ENCODE assay signal across 19 mouse cellular contexts in genomic region chr10:16123902-16124301, GRCm38 (mm10).
A peak's percentile ranks its signal among the peaks of the same experiment; 100 is the strongest.
DNase-seq lines count a peak whose midpoint lies in the region; ATAC-seq and TF ChIP-seq lines count a peak whose summit lies in the region.
"Had no signal": no experiment of that assay in that cellular context is flagged by ENCODE, and none has a peak within 500 bp of the region (broad histone marks: within the 10 kb centered on the region; RNA-seq: fewer than 3 reads in every experiment).

No protein-coding gene starts in this region.

- ATAC-seq in forebrain, embryonic 14.5 days: peak; percentile 72; the same call in 1 of the 2 replicates
- ATAC-seq in forebrain, embryonic 12.5 days (ENCODE audit: low FRiP score): no peak
- ATAC-seq in midbrain, postnatal 0 days (ENCODE audit: low FRiP score): peak; percentile 78; the same call in 1 of the 2 replicates
- ATAC-seq: intestine, embryonic 16.5 days had no signal

- H3K4me3 ChIP-seq in forebrain, embryonic 14.5 days (ENCODE audit: low read depth, low read length): no peak overlapping the region
- H3K4me3 ChIP-seq in forebrain, embryonic 12.5 days (replicated peaks): no peak overlapping the region
- H3K4me3 ChIP-seq in midbrain, postnatal 0 days (ENCODE audit: low read depth, low read length): no peak overlapping the region
- no peak overlapping the region for H3K4me3 ChIP-seq in thymus, adult 2 months (ENCODE audit: control insufficient read depth, insufficient read depth, low read length)
- H3K4me3 ChIP-seq: gastrocnemius, adult 2 months; layer of hippocampus, adult 2 months; lung, embryonic 15.5 days; stomach, embryonic 15.5 days had no signal

- no peaks in the 10 kb centered on the region for H3K4me1 ChIP-seq in forebrain, embryonic 14.5 days (ENCODE audit: control insufficient read depth, insufficient read depth, low read length)
- H3K4me1 ChIP-seq in forebrain, embryonic 12.5 days: no peaks in the 10 kb centered on the region
- no peaks in the 10 kb centered on the region for H3K4me1 ChIP-seq in midbrain, postnatal 0 days (ENCODE audit: insufficient read depth, low read length)
- no peaks in the 10 kb centered on the region for H3K4me1 ChIP-seq in thymus, adult 2 months (replicated peaks; ENCODE audit: control insufficient read depth, insufficient read depth, low read length)
- H3K4me1 ChIP-seq: lung, embryonic 15.5 days had no signal

- no peak overlapping the region for H3K4me2 ChIP-seq in forebrain, embryonic 14.5 days (ENCODE audit: low read length)
- no peak overlapping the region for H3K4me2 ChIP-seq in forebrain, embryonic 12.5 days
- H3K4me2 ChIP-seq in midbrain, postnatal 0 days (ENCODE audit: low read depth, low read length, poor library complexity, severe bottlenecking): no peak overlapping the region
- H3K4me2 ChIP-seq: lung, embryonic 15.5 days; stomach, embryonic 15.5 days had no signal

- no peak overlapping the region for H3K9ac ChIP-seq in forebrain, embryonic 14.5 days (ENCODE audit: low read length)
- no peak overlapping the region for H3K9ac ChIP-seq in forebrain, embryonic 12.5 days
- no peak overlapping the region for H3K9ac ChIP-seq in midbrain, postnatal 0 days (replicated peaks; ENCODE audit: low read length, poor library complexity, severe bottlenecking)
- H3K9ac ChIP-seq: lung, embryonic 15.5 days; stomach, embryonic 15.5 days had no signal

- H3K36me3 ChIP-seq in forebrain, embryonic 14.5 days (ENCODE audit: control insufficient read depth, insufficient read depth, low read length): no peaks in the 10 kb centered on the region
- H3K36me3 ChIP-seq in forebrain, embryonic 12.5 days (replicated peaks): no peaks in the 10 kb centered on the region
- H3K36me3 ChIP-seq in midbrain, postnatal 0 days (ENCODE audit: insufficient read depth, low read length): no peaks in the 10 kb centered on the region
- no peaks in the 10 kb centered on the region for H3K36me3 ChIP-seq in thymus, adult 2 months (ENCODE audit: control insufficient read depth, insufficient read depth, low read length)
- H3K36me3 ChIP-seq: lung, embryonic 15.5 days; stomach, embryonic 15.5 days had no signal

- no peaks in the 10 kb centered on the region for H3K27me3 ChIP-seq in forebrain, embryonic 14.5 days (replicated peaks; ENCODE audit: control insufficient read depth, insufficient read depth, low read length)
- no peaks in the 10 kb centered on the region for H3K27me3 ChIP-seq in forebrain, embryonic 12.5 days
- H3K27me3 ChIP-seq in midbrain, postnatal 0 days (ENCODE audit: insufficient read depth, low read length): no peaks in the 10 kb centered on the region
- H3K27me3 ChIP-seq in thymus, adult 2 months (ENCODE audit: control insufficient read depth, insufficient read depth, low read length): no peaks in the 10 kb centered on the region
- H3K27me3 ChIP-seq: lung, embryonic 15.5 days; stomach, embryonic 15.5 days had no signal

- no peak overlapping the region for H3K27ac ChIP-seq in forebrain, embryonic 14.5 days (ENCODE audit: low read depth, low read length)
- H3K27ac ChIP-seq in forebrain, embryonic 12.5 days: no peak overlapping the region
- no peak overlapping the region for H3K27ac ChIP-seq in midbrain, postnatal 0 days (ENCODE audit: low read depth, low read length)
- no peak overlapping the region for H3K27ac ChIP-seq in thymus, adult 2 months (ENCODE audit: control insufficient read depth, insufficient read depth, low read length)
- H3K27ac ChIP-seq: gastrocnemius, adult 2 months; kidney, postnatal 0 days; layer of hippocampus, adult 2 months; lung, embryonic 15.5 days; stomach, embryonic 15.5 days had no signal

- DNase-seq in forebrain, embryonic 14.5 days (ENCODE audit: low spot score): peak; percentile 58
- peak; percentile 6 for DNase-seq in left cerebral cortex, adult 11 months (ENCODE audit: low spot score)
- no peak for DNase-seq in left cerebral cortex, adult 18-20 months (ENCODE audit: low spot score in 2 of 2)
- peak; percentile 73 for DNase-seq in brain, embryonic 14.5 days (ENCODE audit: low read depth)
- DNase-seq in midbrain, postnatal 0 days (ENCODE audit: low spot score): peak; percentile 31
- no peak for DNase-seq in thymus, adult 2 months
- no peak for DNase-seq in lung, adult 18-20 months
- DNase-seq: cerebellum, adult 2 months; gastrocnemius, adult 2 months; heart, adult 11 months; heart, postnatal 10 days; spleen, adult 18-20 months; thymus, postnatal 14 days had no signal

- TF ChIP-seq CTCF in brain, embryonic 14.5 days (IDR thresholded peaks at IDR 0.05; ENCODE audit: borderline replicate concordance, extremely low read depth, insufficient read depth, insufficient read length): no peak
- TF ChIP-seq CTCF in midbrain, postnatal 0 days (IDR thresholded peaks at IDR 0.05): peak; percentile 38
- TF ChIP-seq CTCF in thymus, adult 2 months (IDR thresholded peaks at IDR 0.05; ENCODE audit: borderline replicate concordance, control insufficient read depth, extremely low read depth, insufficient read depth, low read length, poor library complexity): no peak

- WGBS in forebrain, embryonic 14.5 days: 60% methylated on average over 2 of the region's 2 CpGs
- 74% methylated on average over 2 of the region's 2 CpGs for WGBS in forebrain, embryonic 12.5 days
- 51% methylated on average over 2 of the region's 2 CpGs for WGBS in midbrain, postnatal 0 days
- 96% methylated on average over 2 of the region's 2 CpGs for WGBS in thymus, adult 2 months

- H3K9me3 ChIP-seq in forebrain, embryonic 14.5 days (replicated peaks; ENCODE audit: control insufficient read depth, low read length): no peaks in the 10 kb centered on the region
- H3K9me3 ChIP-seq in forebrain, embryonic 12.5 days: no peaks in the 10 kb centered on the region
- H3K9me3 ChIP-seq in midbrain, postnatal 0 days (ENCODE audit: low read length): no peaks in the 10 kb centered on the region
- H3K9me3 ChIP-seq: lung, embryonic 15.5 days; stomach, embryonic 15.5 days had no signal

- no peak for TF ChIP-seq POLR2A in brain, embryonic 14.5 days (IDR thresholded peaks at IDR 0.05; ENCODE audit: borderline replicate concordance, extremely low read depth, insufficient read depth, insufficient read length, poor library complexity, severe bottlenecking)
- no peak for TF ChIP-seq POLR2A in thymus, adult 2 months (IDR thresholded peaks at IDR 0.05; ENCODE audit: control insufficient read depth, extremely low read depth, insufficient read depth, low read length, poor library complexity)

Comparison
In these comparisons a context has a peak if more than half of its experiments do, and no peak if none do; other contexts are left out.
1. DNase-seq: peak in forebrain, embryonic 14.5 days (single experiment), left cerebral cortex, adult 11 months (single experiment), brain, embryonic 14.5 days (single experiment) and midbrain, postnatal 0 days (single experiment); none in left cerebral cortex, adult 18-20 months (0 of 2), thymus, adult 2 months (single experiment) and lung, adult 18-20 months (0 of 2).